Mouse (Mus musculus): ENCODE measurements around the gene Prkar2b. TPM values are rescaled to one million over a fixed set of nuclear protein-coding genes. Genes with fewer than 3 reads are reported as not detected.

Prkar2b gene
- polyA plus RNA-seq, 1 experiment from 2014 or later: 36.2 TPM

GRCm38 (mm10) chr12:31916691-31917090 is 144.4 kb downstream of the Prkar2b start:
- Histone ChIP-seq H3K9me3 (replicated peaks) (no peaks in the 10 kb centered on the region), H3K4me1 (no peaks in the 10 kb centered on the region; the same call in 1 of the 2 replicates), H3K4me3 (replicated peaks) (no peak overlapping the region), H3K4me2 (replicated peaks) (no peak overlapping the region), H3K27me3 (no peaks in the 10 kb centered on the region), H3K27ac (replicated peaks) (no peak overlapping the region), H3K9ac (no peak overlapping the region), H3K36me3 (no peaks in the 10 kb centered on the region)
- 94% methylated on average over 5 of the region's 5 CpGs for WGBS
- ATAC-seq (ENCODE audit: insufficient number of reproducible peaks, low FRiP score, low TSS enrichment, low read depth): no peak

GRCm38 (mm10) chr12:31913614-31914013 is 147.5 kb downstream of the Prkar2b start:
- Histone ChIP-seq H3K4me3 (replicated peaks) (no peak overlapping the region), H3K9ac (no peak overlapping the region), H3K27me3 (no peaks in the 10 kb centered on the region), H3K9me3 (replicated peaks) (no peaks in the 10 kb centered on the region), H3K4me2 (replicated peaks) (no peak overlapping the region), H3K36me3 (no peaks in the 10 kb centered on the region), H3K27ac (replicated peaks) (no peak overlapping the region), H3K4me1 (no peaks in the 10 kb centered on the region; the same call in 1 of the 2 replicates)
- WGBS: 63% methylated on average over 4 of the region's 4 CpGs
- no peak for ATAC-seq (ENCODE audit: insufficient number of reproducible peaks, low FRiP score, low TSS enrichment, low read depth)

- Histone ChIP-seq H3K9ac (no peak overlapping the region), H3K27me3 (no peaks in the 10 kb centered on the region), H3K4me2 (replicated peaks) (no peak overlapping the region), H3K36me3 (no peaks in the 10 kb centered on the region), H3K4me1 (no peaks in the 10 kb centered on the region; the same call in 1 of the 2 replicates), H3K9me3 (replicated peaks) (no peaks in the 10 kb centered on the region), H3K27ac (replicated peaks) (no peak overlapping the region), H3K4me3 (replicated peaks) (no peak overlapping the region)
- 81% methylated on average over 6 of the region's 6 CpGs for WGBS
- no peak for ATAC-seq (ENCODE audit: insufficient number of reproducible peaks, low FRiP score, low TSS enrichment, low read depth)
Measured at GRCm38 (mm10) chr12:31912966-31913551, 148.0 kb downstream of the Prkar2b start.

Other genes starting within 250 kb of the Prkar2b start
- 114 and 116 TPM in 2 replicates for gene Hbp1, start 110.8 kb downstream of the Prkar2b start, polyA plus RNA-seq (2015; fragmentation: Nextera tagmentation; extraction: Ambion mirVana)
- gene Pik3cg, start 147.4 kb upstream of the Prkar2b start, polyA plus RNA-seq (2015; fragmentation: Nextera tagmentation; extraction: Ambion mirVana): 2.8 and 4.0 TPM in 2 replicates

Measured in embryonic facial prominence, embryonic 15.5 days (tissue).